Mouse (Mus musculus) small intestine, adult 2 months (tissue): ENCODE measurements around the gene Apoh.

Experiments
- CTCF ChIP-seq: fragments of 200-500 bp; IDR thresholded peaks from 2 replicates; pipeline ENCODE4 v1.5.1; 2012; ENCODE audit warnings: low read depth, mild to moderate bottlenecking, control low read depth, inconsistent platforms, low read length, moderate library complexity, mixed read lengths; ENCODE audit not compliant: insufficient replicate concordance, insufficient read length; ENCODE audit errors: extremely low read depth
- POLR2A ChIP-seq: fragments of 200-500 bp; IDR thresholded peaks from 2 replicates; pipeline ENCODE4 v1.6.1; 2012; ENCODE audit warnings: low read depth, mild to moderate bottlenecking, control low read depth, inconsistent platforms, low read length, moderate library complexity

GRCm38 (mm10) chr11:108443893-108444563 lies 100.9 kb downstream of the Apoh start:
- TF ChIP-seq CTCF (no peak), POLR2A (no peak)
